Mouse (Mus musculus) lung, postnatal 36 days (tissue): Measurements from ENCODE around the gene Ttc9c.
"Not testable (repeated sequence)": the region's sequence is repeated elsewhere in the genome, so short reads cannot be mapped to it uniquely, and the experiment has no call there.

Experiments used
- DNase-seq: peaks from one replicate; pipeline ENCODE4 v3.0.0; 2022; ENCODE audit warnings: mixed read lengths

The Ttc9c gene

GRCm38 (mm10) chr19:8818801-8819595 lies at the start of gene Ttc9c:
Gene Ttc9c (minus strand): TSS chr19:8819333.
- DNase-seq, result peak; percentile 99

- no peak for DNase-seq
Measured at GRCm38 (mm10) chr19:8864265-8864664, 45.1 kb upstream of the Ttc9c start.

- peak; percentile 74 for DNase-seq
Measured at GRCm38 (mm10) chr19:8859018-8859417, 39.9 kb upstream of the Ttc9c start.

- peak; percentile 84 for DNase-seq
Measured at GRCm38 (mm10) chr19:8857689-8858088, 38.6 kb upstream of the Ttc9c start.

- no peak for DNase-seq
Measured at GRCm38 (mm10) chr19:8853117-8853516, 34.0 kb upstream of the Ttc9c start.

- DNase-seq, result no peak
Measured at GRCm38 (mm10) chr19:8852236-8852928, 33.2 kb upstream of the Ttc9c start.

- DNase-seq, result peak; percentile 59
Measured at GRCm38 (mm10) chr19:8851639-8852038, 32.5 kb upstream of the Ttc9c start.

- DNase-seq, result peak; percentile 36
Measured at GRCm38 (mm10) chr19:8850402-8850901, 31.3 kb upstream of the Ttc9c start, which contains the start of gene Lrrn4cl. Gene Lrrn4cl (plus strand): TSS chr19:8850768.

GRCm38 (mm10) chr19:8848356-8848755 lies 29.2 kb upstream of the Ttc9c start:
- no peak for DNase-seq

- DNase-seq, result peak; percentile 94
Measured at GRCm38 (mm10) chr19:8844371-8845129, 25.4 kb upstream of the Ttc9c start.

- DNase-seq, result peak; percentile 75
Measured at GRCm38 (mm10) chr19:8842961-8843360, 23.8 kb upstream of the Ttc9c start.

GRCm38 (mm10) chr19:8841012-8841411 lies 21.9 kb upstream of the Ttc9c start:
- no peak for DNase-seq

GRCm38 (mm10) chr19:8839908-8840791 lies 21.0 kb upstream of the Ttc9c start:
- DNase-seq, result peak; percentile 88

- no peak for DNase-seq
Measured at GRCm38 (mm10) chr19:8839103-8839907, 20.2 kb upstream of the Ttc9c start, which contains the start of gene Gng3. Gene Gng3 (minus strand): TSS chr19:8839194.

GRCm38 (mm10) chr19:8838041-8838730 lies 19.1 kb upstream of the Ttc9c start:
- DNase-seq, result peak; percentile 36

GRCm38 (mm10) chr19:8837251-8837791 lies 18.2 kb upstream of the Ttc9c start, which contains the start of gene Bscl2:
Gene Bscl2 (plus strand): TSS chr19:8837467.
- peak; percentile 90 for DNase-seq

GRCm38 (mm10) chr19:8836327-8836726 lies 17.2 kb upstream of the Ttc9c start:
- not testable (repeated sequence) for DNase-seq

GRCm38 (mm10) chr19:8832971-8833370 lies 13.8 kb upstream of the Ttc9c start:
- DNase-seq, result no peak

GRCm38 (mm10) chr19:8831262-8831661 lies 12.1 kb upstream of the Ttc9c start:
- DNase-seq, result no peak

- DNase-seq, result no peak
Measured at GRCm38 (mm10) chr19:8830664-8831063, 11.5 kb upstream of the Ttc9c start.
